Mouse (Mus musculus) brain, embryonic 14.5 days (tissue): Measurements from ENCODE around the gene Kcnj10.

ENCODE experiments used
- CTCF ChIP-seq: fragments of 200-500 bp; IDR thresholded peaks from 2 replicates; pipeline ENCODE4 v1.5.1; 2012; ENCODE audit warnings: inconsistent platforms, mild to moderate bottlenecking, moderate library complexity, borderline replicate concordance; ENCODE audit not compliant: insufficient read depth, insufficient read length; ENCODE audit errors: extremely low read depth
- POLR2A ChIP-seq: fragments of 200-500 bp; IDR thresholded peaks from 2 replicates; pipeline ENCODE4 v1.6.1; 2012; ENCODE audit warnings: mild to moderate bottlenecking, inconsistent platforms, borderline replicate concordance; ENCODE audit not compliant: poor library complexity, insufficient read depth, insufficient read length, severe bottlenecking; ENCODE audit errors: extremely low read depth

GRCm38 (mm10) chr1:172302311-172302710 is 38.7 kb upstream of the Kcnj10 start:
- TF ChIP-seq CTCF (no peak), POLR2A (no peak)
